ENCODE assay signal across 8 mouse cellular contexts in genomic region chr11:118021806-118022205, GRCm38 (mm10). TPM values are rescaled to one million over a fixed set of nuclear protein-coding genes. Genes with fewer than 3 reads are reported as not detected.
DNase-seq lines count a peak whose midpoint lies in the region; ATAC-seq lines count a peak whose summit lies in the region.

No protein-coding gene starts in this region.

- H3K4me1 ChIP-seq in heart, embryonic 10.5 days, result peaks cover 2% of the 10 kb centered on the region; the same call in 1 of the 2 replicates
- H3K4me1 ChIP-seq in forebrain, embryonic 16.5 days (replicated peaks; ENCODE audit: control insufficient read depth, insufficient read depth, low read length), result no peaks in the 10 kb centered on the region
- no peaks in the 10 kb centered on the region for H3K4me1 ChIP-seq in intestine, embryonic 14.5 days (replicated peaks; ENCODE audit: control insufficient read depth, insufficient read depth, low read length)

- H3K9ac ChIP-seq in forebrain, embryonic 16.5 days (replicated peaks; ENCODE audit: low read depth, low read length), result no peak overlapping the region
- no peak overlapping the region for H3K9ac ChIP-seq in intestine, embryonic 14.5 days (ENCODE audit: low read length)

- H3K4me2 ChIP-seq in forebrain, embryonic 16.5 days (ENCODE audit: low read length), result no peak overlapping the region
- no peak overlapping the region for H3K4me2 ChIP-seq in intestine, embryonic 14.5 days (ENCODE audit: low read length)

- H3K36me3 ChIP-seq in heart, embryonic 10.5 days, result peaks cover 76% of the 10 kb centered on the region
- no peaks in the 10 kb centered on the region; the same call in 1 of the 2 replicates for H3K36me3 ChIP-seq in forebrain, embryonic 16.5 days (ENCODE audit: control insufficient read depth, insufficient read depth)
- peaks cover 51% of the 10 kb centered on the region for H3K36me3 ChIP-seq in intestine, embryonic 14.5 days (ENCODE audit: control insufficient read depth, insufficient read depth, low read length)

- ATAC-seq in forebrain, embryonic 16.5 days, result peak; percentile 45; the same call in 1 of the 2 replicates
- ATAC-seq in intestine, embryonic 14.5 days (replicated peaks; ENCODE audit: low FRiP score, low TSS enrichment, low read depth), result no peak; the same call in 1 of the 2 replicates

- intact Hi-C loops in left cerebral cortex, postnatal 4 days (cut with DNase I), result no loop called here

- DNase-seq in heart, adult 18-20 months, result peak; percentile 75 to 86
- no peak for DNase-seq in heart, embryonic 10.5 days (ENCODE audit: low spot score)
- peak; percentile 58 for DNase-seq in c-Kit-positive CD71-negative TER-119-negative erythroid progenitor cells, embryonic 14.5 days (ENCODE audit: low read depth)
- DNase-seq in intestine, embryonic 14.5 days (ENCODE audit: low spot score), result peak; percentile 82
- DNase-seq in left cerebral cortex, postnatal 4 days, result peak; percentile 78
- DNase-seq in monocyte, adult 2 months (ENCODE audit: low read depth in 1 of 2, low spot score in 2 of 2), result peak; percentile 19 to 53
- peak; percentile 59 to 76 for DNase-seq in spleen, postnatal 14 days (ENCODE audit: low spot score in 2 of 2)

- WGBS in heart, embryonic 10.5 days, result 35% methylated on average over 1 of the region's 1 CpGs
- WGBS in forebrain, embryonic 16.5 days, result 61% methylated on average over 1 of the region's 1 CpGs
- 77% methylated on average over 1 of the region's 1 CpGs for WGBS in intestine, embryonic 14.5 days

- no peaks in the 10 kb centered on the region for H3K27me3 ChIP-seq in heart, embryonic 10.5 days (ENCODE audit: insufficient read depth, poor library complexity, severe bottlenecking)
- H3K27me3 ChIP-seq in forebrain, embryonic 16.5 days (replicated peaks; ENCODE audit: control insufficient read depth, insufficient read depth, low read length), result no peaks in the 10 kb centered on the region
- H3K27me3 ChIP-seq in intestine, embryonic 14.5 days (replicated peaks; ENCODE audit: control insufficient read depth, insufficient read depth, low read length), result no peaks in the 10 kb centered on the region

- H3K9me3 ChIP-seq in heart, embryonic 10.5 days, result no peaks in the 10 kb centered on the region
- no peaks in the 10 kb centered on the region for H3K9me3 ChIP-seq in forebrain, embryonic 16.5 days (ENCODE audit: control insufficient read depth, low read length)
- H3K9me3 ChIP-seq in intestine, embryonic 14.5 days (ENCODE audit: control insufficient read depth, low read length), result no peaks in the 10 kb centered on the region

- H3K4me3 ChIP-seq in heart, embryonic 10.5 days, result no peak overlapping the region
- H3K4me3 ChIP-seq in forebrain, embryonic 16.5 days (replicated peaks; ENCODE audit: low read length), result no peak overlapping the region
- no peak overlapping the region for H3K4me3 ChIP-seq in intestine, embryonic 14.5 days (ENCODE audit: low read depth, low read length)

- H3K27ac ChIP-seq in heart, embryonic 10.5 days, result no peak overlapping the region
- H3K27ac ChIP-seq in forebrain, embryonic 16.5 days (ENCODE audit: low read length), result no peak overlapping the region
- H3K27ac ChIP-seq in intestine, embryonic 14.5 days (ENCODE audit: low read depth), result no peak overlapping the region

RNA-seq across cellular contexts. Expression of gene Pgs1, which starts 35.7 kb away (rescaled TPM):
- 10 to 100 TPM; 17.0 to 18.8 TPM for total RNA-seq in heart, adult 18-20 months (2021)
- 34.0 and 38.5 TPM in 2 replicates for polyA plus RNA-seq in heart, embryonic 10.5 days (2016; fragmentation: Nextera tagmentation; extraction: Ambion mirVana)
- 56.9 and 58.1 TPM in 2 replicates for polyA plus RNA-seq in forebrain, embryonic 16.5 days (2015; fragmentation: Nextera tagmentation; extraction: Ambion mirVana)
- polyA plus RNA-seq in intestine, embryonic 14.5 days (2014; fragmentation: Nextera tagmentation; extraction: Ambion mirVana), result 31.6 and 33.8 TPM in 2 replicates
- 10 to 100 TPM; 56.9 to 58.6 TPM for total RNA-seq in left cerebral cortex, postnatal 4 days (2021)

RNA-seq across cellular contexts. Expression of gene Socs3, which starts 52.0 kb away (rescaled TPM):
- 1 to 10 TPM; 3.2 to 3.5 TPM for total RNA-seq in heart, adult 18-20 months (2021)
- 6.9 and 10.6 TPM in 2 replicates for polyA plus RNA-seq in heart, embryonic 10.5 days (2016; fragmentation: Nextera tagmentation; extraction: Ambion mirVana)
- polyA plus RNA-seq in forebrain, embryonic 16.5 days (2015; fragmentation: Nextera tagmentation; extraction: Ambion mirVana), result 11.7 and 13.7 TPM in 2 replicates
- polyA plus RNA-seq in intestine, embryonic 14.5 days (2014; fragmentation: Nextera tagmentation; extraction: Ambion mirVana), result 8.1 and 8.7 TPM in 2 replicates
- total RNA-seq in left cerebral cortex, postnatal 4 days (2021), result 1 to 10 TPM; 3.8 to 4.1 TPM
